Mouse (Mus musculus): ENCODE measurements at regions not wholly inside any gene's neighbourhood (a gene's known extent, or its start where the extent isn't known, plus 50 kb on each side); places are given as distances from the start of the nearest gene placed in this dataset.
A peak's percentile ranks its signal among the peaks of the same experiment; 100 is the strongest.

GRCm38 (mm10) chr9:99800076-99800475, 75.9 kb downstream of the Sox14 start:
- DNase-seq (ENCODE audit: low spot score): no peak

GRCm38 (mm10) chr9:99799387-99800021, 76.5 kb downstream of the Sox14 start:
- no peak for DNase-seq (ENCODE audit: low spot score)

GRCm38 (mm10) chr9:99797066-99797770, 78.8 kb downstream of the Sox14 start:
- no peak for DNase-seq (ENCODE audit: low spot score)

GRCm38 (mm10) chr9:99792700-99793099, 75.6 kb upstream of the Cldn18 start:
- no peak for DNase-seq (ENCODE audit: low spot score)

GRCm38 (mm10) chr9:99786864-99787263, 69.8 kb upstream of the Cldn18 start:
- DNase-seq (ENCODE audit: low spot score): no peak

GRCm38 (mm10) chr9:99783156-99783555, 66.1 kb upstream of the Cldn18 start:
- DNase-seq (ENCODE audit: low spot score): no peak

- no peak for DNase-seq (ENCODE audit: low spot score)
Measured at GRCm38 (mm10) chr9:99782364-99783119, 65.5 kb upstream of the Cldn18 start.

GRCm38 (mm10) chr9:99778871-99779270, 61.8 kb upstream of the Cldn18 start:
- no peak for DNase-seq (ENCODE audit: low spot score)

GRCm38 (mm10) chr9:99770696-99771095, 53.6 kb upstream of the Cldn18 start:
- DNase-seq (ENCODE audit: low spot score): peak; percentile 50

All from layer of hippocampus, adult 11-12 months (tissue).